Mouse (Mus musculus) brain, embryonic 18.5 days (tissue): ENCODE measurements around the gene Ubxn4.
"Not testable (repeated sequence)": the region's sequence is repeated elsewhere in the genome, so short reads cannot be mapped to it uniquely, and the experiment has no call there.

Source experiments
- DNase-seq: peaks from one replicate; pipeline ENCODE4 v3.0.0-alpha.2; 2012; ENCODE audit warnings: low read depth, low spot score

Ubxn4 gene

DNA sequence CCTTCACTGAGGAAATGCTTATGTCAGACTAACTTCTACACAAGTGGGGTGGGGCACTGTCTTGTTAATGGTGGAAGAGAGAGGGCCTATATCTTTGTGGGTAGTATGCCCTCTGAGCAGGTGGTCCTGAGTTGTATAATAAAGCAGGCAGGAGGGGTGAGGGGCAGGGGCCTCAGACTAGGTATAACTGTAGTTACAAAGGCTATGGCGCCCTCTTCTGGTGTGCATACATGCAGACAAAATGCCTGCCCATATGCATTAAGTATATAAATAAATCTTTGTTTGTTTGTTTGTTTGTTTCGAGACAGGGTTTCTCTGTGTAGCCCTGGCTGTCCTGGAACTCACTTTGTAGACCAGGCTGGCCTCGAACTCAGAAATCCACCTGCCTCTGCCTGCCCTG lies 65.3 kb downstream of the Ubxn4 start:
- no peak for DNase-seq

DNA sequence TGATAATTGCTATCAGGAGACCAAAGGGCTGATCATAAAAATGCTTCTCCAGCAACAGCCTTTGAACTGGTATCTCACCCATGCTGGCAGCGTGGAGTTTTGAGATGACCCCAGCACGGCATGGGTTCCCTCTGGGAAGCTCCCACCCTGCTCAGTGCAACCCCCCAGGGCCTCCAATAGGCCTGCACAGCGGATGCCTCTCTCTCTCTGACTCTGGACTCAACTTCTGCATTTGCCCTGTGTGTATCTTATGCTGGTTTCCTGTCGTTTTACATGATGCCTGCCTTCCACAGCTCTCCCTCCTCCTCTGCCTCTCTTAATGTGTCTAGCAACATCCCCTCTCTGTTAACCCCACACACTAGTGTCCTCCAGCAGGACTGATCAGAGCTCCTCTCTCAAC lies 70.9 kb downstream of the Ubxn4 start:
- DNase-seq = no peak

DNA sequence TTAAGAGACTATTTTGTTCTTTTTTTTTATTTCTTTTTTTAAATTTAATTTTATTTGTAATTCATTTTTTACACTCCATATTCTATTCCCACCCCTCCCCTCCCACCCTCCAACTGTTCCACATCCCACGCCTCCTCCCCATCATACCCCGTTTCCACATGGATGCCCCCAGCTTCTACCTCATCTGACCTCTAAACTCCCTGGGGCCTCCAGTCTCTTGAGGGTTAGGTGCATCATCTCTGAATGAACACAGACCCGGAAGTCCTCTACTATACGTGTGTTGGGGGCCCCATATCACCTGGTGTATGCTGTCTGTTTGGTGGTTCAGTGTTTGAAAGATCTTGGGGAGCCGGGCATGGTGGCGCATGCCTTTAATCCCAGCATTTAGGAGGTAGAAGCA lies 75.5 kb downstream of the Ubxn4 start:
- DNase-seq = not testable (repeated sequence)

- DNase-seq = no peak
Observed at GRCm38 (mm10) chr1:128323026-128323643, 79.4 kb downstream of the Ubxn4 start.

DNA sequence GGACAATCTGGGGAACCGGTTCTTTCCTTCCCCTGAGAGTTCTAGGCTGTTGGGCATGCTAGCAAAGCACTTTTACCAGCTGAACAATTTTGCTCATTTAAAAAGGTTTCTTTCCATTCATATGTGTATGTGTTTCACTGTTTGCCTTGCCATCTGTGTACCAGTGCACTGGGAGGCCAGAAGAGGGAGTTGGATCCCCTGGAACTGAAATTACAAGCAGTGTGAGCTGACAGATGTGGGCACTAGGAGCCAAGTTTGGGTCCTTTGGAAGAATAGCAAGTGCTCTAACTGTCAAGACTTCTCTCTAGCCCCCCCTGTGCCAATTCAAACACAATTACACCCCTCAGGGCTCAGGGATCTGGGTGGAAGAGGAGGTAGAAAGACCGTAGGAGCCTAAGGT lies 81.0 kb downstream of the Ubxn4 start:
- no peak for DNase-seq

- DNase-seq = no peak
Observed at GRCm38 (mm10) chr1:128327165-128327564, 83.4 kb downstream of the Ubxn4 start.

GRCm38 (mm10) chr1:128328218-128328617 lies 84.5 kb downstream of the Ubxn4 start, which contains the start of gene Lct:
Gene Lct (minus strand): TSS chr1:128328318.
- no peak for DNase-seq
